Mouse (Mus musculus) embryonic facial prominence, embryonic 14.5 days (tissue): ENCODE results near the gene Pxdc1. TPM values are rescaled to one million over a fixed set of nuclear protein-coding genes. Genes with fewer than 3 reads are reported as not detected.
A peak's percentile ranks its signal among the peaks of the same experiment; 100 is the strongest.

Source experiments
- ATAC-seq: fragments of 200-750 bp; cut with Nextera tagmentation; 2 replicates; pipeline ENCODE4 v1.8.0; 2017; ENCODE audit warnings: low read depth, moderate number of reproducible peaks, moderate TSS enrichment
- DNase-seq: peaks from one replicate; pipeline ENCODE4 v3.0.0-alpha.2; 2015; ENCODE audit warnings: low spot score
- H3K27ac ChIP-seq: fragments of 300-500 bp; sonication (generic); replicated peaks from 2 replicates; pipeline ENCODE4 v1.5.1; 2014; ENCODE audit warnings: low read depth, mild to moderate bottlenecking, low read length, moderate library complexity
- H3K27me3 ChIP-seq: fragments of 300-500 bp; sonication (generic); replicated peaks from 2 replicates; pipeline ENCODE4 v1.6.1; 2014; ENCODE audit warnings: low read length; ENCODE audit not compliant: control insufficient read depth, insufficient read depth
- H3K36me3 ChIP-seq: fragments of 300-500 bp; sonication (generic); 2 replicates; pipeline ENCODE4 v1.6.1; 2014; ENCODE audit warnings: low read length, mixed read lengths; ENCODE audit not compliant: control insufficient read depth, insufficient read depth
- H3K4me1 ChIP-seq: fragments of 300-500 bp; sonication (generic); 2 replicates; pipeline ENCODE4 v1.6.1; 2014; ENCODE audit warnings: antibody characterized with exemption, low read length; ENCODE audit not compliant: control insufficient read depth, insufficient read depth
- H3K4me2 ChIP-seq: fragments of 300-500 bp; sonication (generic); 2 replicates; pipeline ENCODE4 v1.6.1; 2014; ENCODE audit warnings: low read depth, mild to moderate bottlenecking, low read length, moderate library complexity, mixed read lengths
- H3K4me3 ChIP-seq: fragments of 300-500 bp; sonication (generic); 2 replicates; pipeline ENCODE4 v1.5.1; 2014; ENCODE audit warnings: low read depth, mild to moderate bottlenecking, low read length
- H3K9ac ChIP-seq: fragments of 300-500 bp; sonication (generic); 2 replicates; pipeline ENCODE4 v1.6.1; 2014; ENCODE audit warnings: low read depth, mild to moderate bottlenecking, low read length, moderate library complexity, mixed read lengths
- H3K9me3 ChIP-seq: fragments of 300-500 bp; sonication (generic); 2 replicates; pipeline ENCODE4 v1.6.1; 2016; ENCODE audit warnings: low read length; ENCODE audit not compliant: control insufficient read depth
- whole genome bisulfite sequencing: fragments of 180-500 bp; shearing (Covaris S2); extraction: QIAGEN DNeasy Blood & Tissue Kit; methylation state at CpG from one replicate; pipeline ENCODE4 v1.1.7; 2014; 5-methylcytosine and 5-hydroxymethylcytosine counted together
- polyA plus RNA-seq: library from polyadenylated mRNA; unstranded; fragments of >200 nt; fragmentation: Nextera tagmentation; extraction: Ambion mirVana; gene quantifications from 2 replicates; pipeline ENCODE4 v1.2.1, GENCODE M21; 2014

The Pxdc1 gene
- polyA plus RNA-seq, result 31.0 and 33.5 TPM in 2 replicates

DNA sequence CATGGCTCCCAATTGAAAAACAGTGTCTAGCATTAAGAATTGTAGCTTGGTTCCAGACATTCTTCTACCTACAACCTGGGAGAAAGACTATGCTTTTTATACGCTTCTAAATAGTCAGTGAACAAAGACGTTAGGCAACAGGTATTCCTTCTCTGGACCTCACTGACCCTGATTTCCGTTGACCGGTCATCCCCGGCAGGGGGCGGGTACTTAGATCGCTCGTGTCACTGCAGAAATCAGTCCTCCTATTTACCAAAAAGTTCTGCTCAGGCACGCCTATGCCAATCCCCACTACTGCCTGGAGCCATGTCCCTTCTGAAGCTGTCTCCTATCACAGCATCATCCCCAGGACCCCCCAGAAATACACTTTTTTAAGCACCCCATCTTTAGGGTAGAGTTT, at the start of gene Pxdc1:
Pxdc1 (minus strand) TSS at position 96 of the 400 bp plus-strand sequence.
- Histone ChIP-seq H3K27me3 (peaks cover 3% of the 10 kb centered on the region; the same call in 1 of the 2 replicates), H3K27ac (peak within 1 kb of the TSS; percentile 86), H3K36me3 (no peaks in the 10 kb centered on the region), H3K9ac (peak within 1 kb of the TSS; percentile 80), H3K4me3 (peak within 1 kb of the TSS; percentile 68), H3K4me2 (peak within 1 kb of the TSS; percentile 87), H3K9me3 (no peaks in the 10 kb centered on the region), H3K4me1 (peaks cover 17% of the 10 kb centered on the region)
- DNase-seq (peak; percentile 59), ATAC-seq (no peak)
- 6% methylated on average over 9 of the region's 9 CpGs for WGBS

DNA sequence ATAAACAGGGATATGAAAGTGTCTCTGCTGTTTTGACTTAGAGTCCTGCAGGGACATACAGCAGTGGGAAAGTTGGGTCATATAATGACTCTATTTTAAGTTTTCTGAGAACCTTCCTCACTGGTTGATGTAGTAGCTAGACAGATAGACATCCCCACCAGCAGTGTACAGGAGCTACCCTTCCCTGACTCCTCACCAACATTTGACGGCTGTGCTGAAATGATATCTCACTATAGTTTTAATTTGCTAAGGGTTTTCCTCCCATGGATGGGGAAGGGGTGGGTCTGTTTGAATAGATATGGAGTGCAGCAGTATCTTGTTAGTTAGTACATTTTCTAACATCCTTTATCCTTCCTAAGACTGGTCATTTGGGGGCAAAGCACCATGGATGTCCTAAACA, 47.3 kb upstream of the Pxdc1 start:
- no peak for ATAC-seq
- no peaks in the 10 kb centered on the region for H3K9me3 ChIP-seq
- H3K4me1 ChIP-seq, result peaks cover 4% of the 10 kb centered on the region; the same call in 1 of the 2 replicates
- H3K9ac ChIP-seq, result no peak overlapping the region
- WGBS, result 90% methylated on average over 1 of the region's 1 CpGs
- no peak for DNase-seq
- H3K27ac ChIP-seq, result no peak overlapping the region
- no peaks in the 10 kb centered on the region for H3K36me3 ChIP-seq
- no peak overlapping the region for H3K4me3 ChIP-seq
- H3K27me3 ChIP-seq, result no peaks in the 10 kb centered on the region
- no peak overlapping the region for H3K4me2 ChIP-seq

DNA sequence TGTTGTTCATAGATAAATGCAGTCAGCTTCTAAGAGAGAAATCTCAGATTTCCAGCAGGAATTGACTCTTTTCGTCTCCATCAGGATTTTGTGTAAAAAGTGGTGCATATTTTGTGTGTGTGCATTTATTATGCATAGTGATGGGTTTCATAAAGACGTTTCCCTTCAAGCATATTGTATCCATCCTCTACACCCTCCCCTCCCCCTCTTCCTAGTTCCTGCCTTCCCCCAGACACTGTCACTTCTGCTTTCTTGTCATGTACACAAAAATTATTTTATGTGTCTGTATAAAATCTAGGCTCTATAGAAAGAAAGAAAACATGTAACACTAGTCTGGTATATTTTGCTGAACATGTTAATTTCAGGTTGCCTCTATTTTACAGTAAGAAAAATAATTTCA, 46.8 kb upstream of the Pxdc1 start:
- Histone ChIP-seq H3K27me3 (no peaks in the 10 kb centered on the region), H3K4me3 (no peak overlapping the region), H3K9ac (no peak overlapping the region), H3K9me3 (no peaks in the 10 kb centered on the region), H3K4me1 (peaks cover 4% of the 10 kb centered on the region; the same call in 1 of the 2 replicates), H3K36me3 (no peaks in the 10 kb centered on the region), H3K4me2 (no peak overlapping the region), H3K27ac (no peak overlapping the region)
- 39% methylated on average over 2 of the region's 2 CpGs for WGBS
- no peak for DNase-seq
- no peak for ATAC-seq

GRCm38 (mm10) chr13:34696734-34697332, 43.5 kb upstream of the Pxdc1 start:
- ATAC-seq (no peak), DNase-seq (peak; percentile 30)
- no peaks in the 10 kb centered on the region for H3K36me3 ChIP-seq
- H3K4me2 ChIP-seq, result no peak overlapping the region
- no peaks in the 10 kb centered on the region for H3K27me3 ChIP-seq
- 73% methylated on average over 7 of the region's 7 CpGs for WGBS
- no peaks in the 10 kb centered on the region for H3K9me3 ChIP-seq
- H3K4me3 ChIP-seq, result no peak overlapping the region
- no peak overlapping the region for H3K27ac ChIP-seq
- H3K9ac ChIP-seq, result no peak overlapping the region
- peaks cover 4% of the 10 kb centered on the region; the same call in 1 of the 2 replicates for H3K4me1 ChIP-seq

GRCm38 (mm10) chr13:34693111-34693510, 39.8 kb upstream of the Pxdc1 start:
- no peak overlapping the region for H3K9ac ChIP-seq
- H3K27me3 ChIP-seq, result no peaks in the 10 kb centered on the region
- 79% methylated on average over 6 of the region's 6 CpGs for WGBS
- DNase-seq, result no peak
- H3K36me3 ChIP-seq, result no peaks in the 10 kb centered on the region
- H3K27ac ChIP-seq, result no peak overlapping the region
- no peak for ATAC-seq
- H3K4me2 ChIP-seq, result no peak overlapping the region
- H3K4me1 ChIP-seq, result peaks cover 4% of the 10 kb centered on the region; the same call in 1 of the 2 replicates
- 0 out of 2 replicates have a peak, but pooled peaks cover 3% of the 10 kb centered on the region for H3K9me3 ChIP-seq
- no peak overlapping the region for H3K4me3 ChIP-seq

DNA sequence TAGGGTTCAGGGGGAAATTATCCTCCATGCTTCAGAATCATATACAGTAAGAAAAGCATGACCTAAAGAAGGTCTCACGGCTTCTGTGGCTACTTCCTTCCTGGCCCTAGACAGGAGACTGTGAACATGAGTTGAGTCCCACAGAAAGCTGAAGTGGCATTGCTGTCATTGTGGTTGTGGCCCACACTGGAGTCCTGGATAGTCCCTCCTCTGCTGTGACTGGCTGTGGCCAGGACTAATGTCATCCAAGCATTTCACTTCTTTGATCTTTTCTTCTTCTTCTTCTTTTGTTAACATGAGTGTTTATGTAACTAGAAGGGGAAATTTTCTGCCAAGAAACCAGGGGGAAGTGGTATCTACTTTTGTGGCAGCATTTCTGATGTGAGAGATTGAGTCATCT, 37.8 kb upstream of the Pxdc1 start:
- no peak overlapping the region for H3K9ac ChIP-seq
- ATAC-seq (no peak), DNase-seq (no peak)
- no peaks in the 10 kb centered on the region for H3K4me1 ChIP-seq
- no peak overlapping the region for H3K4me2 ChIP-seq
- WGBS, result 95% methylated on average over 1 of the region's 1 CpGs
- H3K27me3 ChIP-seq, result no peaks in the 10 kb centered on the region
- no peaks in the 10 kb centered on the region for H3K36me3 ChIP-seq
- H3K4me3 ChIP-seq, result no peak overlapping the region
- H3K9me3 ChIP-seq, result 0 out of 2 replicates have a peak, but pooled peaks cover 3% of the 10 kb centered on the region
- no peak overlapping the region for H3K27ac ChIP-seq

DNA sequence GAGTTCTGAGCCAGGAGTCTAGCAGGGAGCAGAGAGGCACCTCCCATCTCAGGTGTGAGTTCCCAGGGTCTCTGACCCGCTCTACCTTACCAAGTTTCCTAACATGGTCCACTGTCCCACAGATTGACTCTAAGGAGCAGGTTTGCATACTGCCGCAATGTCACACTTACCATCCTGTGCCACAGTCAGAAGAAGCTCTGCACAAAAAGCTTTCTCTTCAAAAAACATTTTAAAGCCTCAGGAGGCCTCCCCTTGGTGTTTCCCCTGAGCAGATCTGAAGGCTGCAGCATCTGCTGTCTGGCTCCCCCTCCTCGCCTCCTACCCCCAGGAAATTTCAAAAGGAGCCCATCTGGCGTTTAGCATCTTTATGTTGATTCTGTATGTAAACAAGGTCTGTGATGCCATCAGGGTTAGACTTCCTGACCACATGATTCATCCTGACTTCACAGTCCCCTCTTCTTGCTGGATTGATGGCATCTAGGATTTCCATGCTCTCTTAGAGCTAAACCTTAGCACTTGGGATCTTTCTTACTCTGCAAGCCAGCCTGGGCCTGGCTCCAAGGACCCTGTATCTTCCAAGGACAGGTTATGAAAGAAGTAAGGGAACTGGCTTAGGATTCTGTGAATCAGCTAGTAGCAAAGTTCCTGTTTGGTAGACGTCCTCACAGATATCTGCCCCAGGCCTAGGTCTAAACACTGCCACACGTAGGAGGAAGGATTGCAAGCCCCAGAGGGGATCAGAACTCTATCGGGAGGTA, 31.9 kb upstream of the Pxdc1 start:
- DNase-seq (no peak), ATAC-seq (no peak)
- Histone ChIP-seq H3K4me1 (no peaks in the 10 kb centered on the region), H3K27ac (no peak overlapping the region), H3K27me3 (no peaks in the 10 kb centered on the region), H3K9ac (no peak overlapping the region), H3K9me3 (0 out of 2 replicates have a peak, but pooled peaks cover 2% of the 10 kb centered on the region), H3K4me2 (no peak overlapping the region), H3K4me3 (no peak overlapping the region), H3K36me3 (no peaks in the 10 kb centered on the region)
- 69% methylated on average over 7 of the region's 7 CpGs for WGBS

DNA sequence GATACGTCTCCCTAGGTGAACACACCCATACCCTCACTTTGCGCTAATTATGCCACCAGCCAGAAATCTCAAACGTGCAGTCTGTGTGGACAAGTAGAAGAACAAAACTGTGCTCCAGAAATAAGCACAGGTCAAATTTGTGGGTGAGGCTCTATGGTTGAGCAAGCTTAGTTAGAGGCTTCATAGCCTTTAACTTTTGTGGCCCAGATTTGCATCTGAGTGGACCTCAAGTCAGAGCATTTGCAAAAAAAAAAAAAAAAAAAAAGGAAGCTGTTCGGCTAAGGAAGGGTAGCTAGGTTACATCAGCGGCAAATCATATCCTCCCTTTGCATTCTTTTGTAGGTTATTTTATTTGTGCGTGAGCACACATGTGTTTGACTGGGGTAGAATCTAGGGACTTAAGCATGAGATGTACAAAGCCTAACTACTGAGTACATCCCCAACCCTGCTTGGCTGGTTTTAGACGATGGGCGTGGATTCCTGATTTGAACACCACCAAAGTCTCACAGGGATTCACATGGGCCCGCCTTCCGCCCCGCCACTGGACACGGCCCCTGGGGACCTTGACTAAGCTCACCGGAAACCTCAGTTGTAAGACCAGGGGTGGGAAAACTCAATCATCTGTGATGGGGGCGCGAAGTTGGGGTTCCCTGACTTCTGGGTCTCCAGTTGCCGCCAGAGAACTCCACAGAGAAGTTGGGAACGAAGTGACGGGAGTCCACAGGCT, 30.6 kb upstream of the Pxdc1 start:
- H3K9me3 ChIP-seq, result no peaks in the 10 kb centered on the region
- no peaks in the 10 kb centered on the region for H3K27me3 ChIP-seq
- no peak overlapping the region for H3K27ac ChIP-seq
- no peak overlapping the region for H3K4me2 ChIP-seq
- H3K4me1 ChIP-seq, result no peaks in the 10 kb centered on the region
- WGBS, result 90% methylated on average over 18 of the region's 18 CpGs
- H3K36me3 ChIP-seq, result no peaks in the 10 kb centered on the region
- no peak overlapping the region for H3K9ac ChIP-seq
- DNase-seq (peak; percentile 11), ATAC-seq (no peak)
- H3K4me3 ChIP-seq, result no peak overlapping the region
